Mouse (Mus musculus) adrenal gland, adult 8-10 months (tissue): ENCODE measurements around the gene Cnpy2. TPM values are rescaled to one million over a fixed set of nuclear protein-coding genes. Genes with fewer than 3 reads are reported as not detected.

Experiments used
- DNase-seq: peaks from one replicate; pipeline ENCODE4 v3.0.0; 2022
- total RNA-seq, 4 experiments: library from RNA; stranded (reverse); gene quantifications; 2 replicates each; pipeline ENCODE4 v1.2.4; 2022

Gene Cnpy2
- total RNA-seq, 4 experiments from 2014 or later: 172 to 202 (median 177) TPM

DNA sequence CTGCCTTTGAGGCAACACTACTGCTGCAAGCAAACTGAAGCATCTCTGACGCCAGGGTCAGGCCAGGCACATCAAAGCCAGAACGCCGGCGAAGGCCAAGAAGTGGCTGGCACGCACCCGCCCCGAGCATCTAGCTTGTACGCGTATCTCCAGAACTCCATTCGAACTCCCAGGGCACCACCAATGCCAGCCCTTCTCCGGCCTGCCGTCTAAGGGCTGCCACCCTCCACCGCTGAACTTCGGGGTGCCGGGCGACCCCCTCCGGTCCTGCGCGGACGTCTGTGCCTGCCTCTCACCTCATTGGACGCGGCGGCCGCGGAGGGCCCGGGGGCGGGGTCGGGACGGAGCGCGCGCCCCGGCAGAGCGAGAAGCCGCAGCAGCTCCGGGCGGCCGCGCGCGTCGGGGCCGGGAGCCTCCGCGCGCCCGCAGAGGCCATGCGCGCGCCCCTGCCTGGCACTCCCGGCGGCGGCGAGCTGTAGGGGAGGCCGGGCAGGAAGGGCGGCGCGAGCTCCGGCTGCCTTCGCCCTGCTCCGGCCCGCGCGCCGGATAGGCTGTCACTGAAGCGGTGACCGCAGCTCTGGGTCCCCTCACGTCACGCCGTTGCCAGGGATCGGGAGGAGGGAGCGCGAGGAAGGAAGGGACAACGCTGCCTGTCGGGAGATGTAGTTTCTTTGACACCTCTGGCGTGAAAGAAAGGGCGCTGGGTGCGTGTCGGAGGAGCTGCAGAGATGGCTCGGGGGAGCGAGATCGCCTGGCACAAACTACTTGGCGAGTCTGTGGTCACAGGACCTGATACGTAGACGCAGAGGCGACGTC is 46.4 kb downstream of the Cnpy2 start, which contains the start of gene Coq10a:
Gene Coq10a (minus strand): TSS at position 596 of the 816 bp plus-strand sequence.
- peak; percentile 92 for DNase-seq

DNA sequence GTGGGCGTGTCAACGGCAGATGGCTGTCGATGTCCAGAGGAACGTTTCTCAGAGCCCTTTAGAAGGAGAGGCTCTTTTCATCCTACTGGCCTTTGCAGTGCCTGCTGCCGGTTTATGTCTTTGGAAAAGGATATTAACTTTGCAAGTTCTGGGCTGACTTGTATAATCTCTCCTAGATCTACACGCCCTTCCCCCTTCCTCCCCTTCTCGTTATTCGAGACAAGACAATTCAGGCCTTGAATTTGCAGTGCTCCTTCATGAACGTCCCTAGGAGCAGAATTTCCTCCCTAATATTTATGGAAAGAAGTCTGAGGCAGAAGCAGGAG is 46.9 kb downstream of the Cnpy2 start:
- no peak for DNase-seq

DNA sequence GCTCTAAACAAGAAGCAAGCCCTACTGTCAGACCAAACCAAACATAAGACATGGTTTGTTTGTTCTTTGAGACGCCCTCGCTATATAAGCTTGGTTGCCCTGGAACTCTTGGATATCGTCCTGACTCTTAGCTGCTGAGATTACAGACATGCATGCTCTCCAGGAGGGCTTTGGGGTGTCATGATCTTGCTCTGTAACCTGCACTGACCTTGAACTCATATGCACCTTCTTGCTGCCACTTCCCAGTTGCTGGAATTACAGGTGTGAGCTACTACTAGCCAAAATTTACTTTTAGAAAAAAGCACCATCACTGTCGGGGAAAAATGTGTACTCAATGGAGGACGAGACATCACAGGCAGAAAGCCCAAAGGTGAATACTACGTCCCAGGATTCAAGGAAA is 47.3 kb downstream of the Cnpy2 start:
- DNase-seq: no peak

DNA sequence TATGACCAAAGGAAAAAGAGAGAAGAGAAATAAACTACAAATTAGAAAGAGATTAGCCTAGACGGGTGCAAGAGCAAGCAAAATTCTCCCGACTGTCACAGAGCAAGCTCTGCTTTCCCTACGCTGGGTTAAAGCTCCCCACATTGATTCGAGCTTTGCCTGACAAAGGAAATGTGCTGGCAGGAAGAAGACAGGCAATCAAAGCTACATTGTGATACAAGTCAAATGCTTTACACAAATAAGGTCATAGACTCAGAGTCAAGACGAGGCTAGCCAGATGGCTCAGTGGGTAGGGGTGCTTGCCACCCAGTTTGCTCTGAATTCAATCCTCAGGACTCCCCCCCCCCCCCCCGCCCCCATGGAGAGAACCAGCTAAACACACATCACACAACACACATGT is 47.8 kb downstream of the Cnpy2 start:
- no peak for DNase-seq

DNA sequence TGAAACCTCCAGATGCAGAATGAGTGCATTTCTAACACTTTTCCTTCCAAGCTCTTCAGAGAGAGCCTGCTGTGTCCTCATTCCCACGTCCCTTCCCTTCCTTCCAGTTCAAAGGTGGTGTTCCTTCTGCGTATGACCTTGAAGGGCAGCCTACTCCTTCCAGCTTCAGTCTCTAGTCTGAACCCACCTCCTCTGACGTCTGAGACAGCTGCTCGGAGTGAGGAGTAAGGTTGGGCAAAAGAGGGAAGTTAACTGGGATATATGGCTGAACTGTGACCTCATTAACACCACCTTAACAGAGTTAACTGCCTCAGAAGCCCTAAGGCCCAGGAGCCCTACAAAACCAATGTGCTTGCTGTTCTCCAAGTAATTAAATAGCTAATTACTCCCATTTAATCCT is 48.3 kb downstream of the Cnpy2 start:
- no peak for DNase-seq

DNA sequence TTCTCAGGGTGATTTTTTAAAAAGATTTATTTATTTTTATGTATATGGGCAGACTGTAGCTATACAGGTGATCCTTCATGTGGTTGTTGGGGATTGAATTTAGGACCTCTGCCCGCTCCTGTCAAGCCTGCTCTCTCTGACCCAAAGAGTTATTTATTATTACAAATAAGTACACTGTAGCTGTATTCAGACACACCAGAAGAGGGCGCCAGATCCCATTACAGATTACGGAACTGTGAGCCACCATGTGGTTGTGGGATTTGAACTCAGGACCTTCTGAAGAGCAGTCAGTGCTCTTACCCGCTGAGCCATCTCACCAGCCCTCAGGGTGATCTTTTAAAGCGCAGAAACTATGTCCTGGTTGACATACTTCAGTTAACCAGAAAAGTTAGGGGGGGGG is 49.9 kb downstream of the Cnpy2 start:
- DNase-seq: no peak

DNA sequence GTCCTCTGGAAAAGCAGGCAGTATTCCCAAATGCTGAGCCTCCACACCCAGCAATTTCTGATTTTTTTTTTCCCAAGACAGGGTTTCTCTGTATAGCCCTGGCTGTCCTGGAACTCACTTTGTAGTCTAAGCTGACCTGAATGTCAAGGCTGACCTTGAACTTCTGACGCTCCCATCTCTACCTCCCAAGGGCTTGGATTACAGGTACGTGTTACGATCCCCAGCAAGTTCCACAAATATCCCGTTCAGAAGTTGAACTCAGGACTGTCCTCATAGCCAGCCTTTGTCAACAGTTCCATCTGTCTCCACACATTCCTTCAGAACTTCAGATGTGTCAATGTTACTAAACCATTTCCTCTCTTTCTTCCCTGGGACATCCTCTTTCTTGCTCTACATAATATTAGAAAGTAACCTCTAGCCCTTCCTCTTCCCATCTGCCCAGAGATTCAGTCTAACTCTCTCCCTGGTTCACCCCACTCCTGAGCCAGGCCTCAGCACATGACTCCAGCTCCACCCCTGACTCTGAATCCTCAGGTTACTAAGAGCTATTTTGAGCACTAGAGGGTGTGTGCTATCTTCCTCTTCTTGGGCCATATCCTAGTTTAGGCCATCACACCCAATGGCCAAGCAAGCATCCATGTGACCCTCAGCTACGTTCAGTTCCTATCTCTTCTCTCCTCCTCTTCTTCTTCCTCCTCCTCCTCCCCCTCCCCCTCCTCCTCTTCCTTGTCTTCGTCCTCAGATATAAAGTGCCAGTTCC is 50.9 kb downstream of the Cnpy2 start:
- no peak for DNase-seq

DNA sequence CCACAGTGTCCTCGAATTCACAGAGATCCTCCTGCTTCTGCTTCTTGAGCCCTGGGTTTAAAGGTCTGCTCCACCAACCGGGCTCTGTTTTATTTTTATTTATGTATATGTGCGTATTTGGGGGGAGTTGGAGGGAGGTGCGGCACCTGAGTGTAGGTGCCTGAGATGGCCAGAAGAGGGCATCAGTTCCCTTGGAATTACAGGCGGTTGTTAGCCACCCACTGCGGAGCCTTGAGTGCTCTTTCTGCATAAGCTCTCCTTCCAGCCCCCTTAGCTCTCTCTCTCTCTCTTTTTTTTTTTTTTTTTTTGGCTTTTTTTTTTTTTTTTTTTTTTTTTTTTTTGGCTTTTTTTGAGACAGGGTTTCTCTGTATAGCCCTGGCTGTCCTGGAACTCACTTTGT is 52.1 kb downstream of the Cnpy2 start:
- no peak for DNase-seq

DNA sequence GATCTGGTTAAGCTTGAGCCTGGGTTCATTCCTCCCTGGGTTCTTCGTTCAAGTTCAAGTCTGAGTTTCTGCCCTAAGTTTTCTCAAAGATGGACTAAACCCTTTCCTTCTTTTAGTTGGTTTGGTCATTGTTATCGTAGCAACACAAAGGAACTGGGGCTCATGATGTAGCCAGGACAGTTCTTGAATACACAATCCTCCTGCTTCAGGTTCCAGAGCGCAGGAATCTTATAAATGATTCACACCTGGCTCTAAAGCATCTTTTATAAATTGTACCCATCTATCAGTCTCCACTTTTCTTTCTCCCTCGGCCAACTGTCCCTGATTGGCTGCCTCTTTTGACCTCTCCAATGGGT is 53.8 kb downstream of the Cnpy2 start:
- DNase-seq: no peak

DNA sequence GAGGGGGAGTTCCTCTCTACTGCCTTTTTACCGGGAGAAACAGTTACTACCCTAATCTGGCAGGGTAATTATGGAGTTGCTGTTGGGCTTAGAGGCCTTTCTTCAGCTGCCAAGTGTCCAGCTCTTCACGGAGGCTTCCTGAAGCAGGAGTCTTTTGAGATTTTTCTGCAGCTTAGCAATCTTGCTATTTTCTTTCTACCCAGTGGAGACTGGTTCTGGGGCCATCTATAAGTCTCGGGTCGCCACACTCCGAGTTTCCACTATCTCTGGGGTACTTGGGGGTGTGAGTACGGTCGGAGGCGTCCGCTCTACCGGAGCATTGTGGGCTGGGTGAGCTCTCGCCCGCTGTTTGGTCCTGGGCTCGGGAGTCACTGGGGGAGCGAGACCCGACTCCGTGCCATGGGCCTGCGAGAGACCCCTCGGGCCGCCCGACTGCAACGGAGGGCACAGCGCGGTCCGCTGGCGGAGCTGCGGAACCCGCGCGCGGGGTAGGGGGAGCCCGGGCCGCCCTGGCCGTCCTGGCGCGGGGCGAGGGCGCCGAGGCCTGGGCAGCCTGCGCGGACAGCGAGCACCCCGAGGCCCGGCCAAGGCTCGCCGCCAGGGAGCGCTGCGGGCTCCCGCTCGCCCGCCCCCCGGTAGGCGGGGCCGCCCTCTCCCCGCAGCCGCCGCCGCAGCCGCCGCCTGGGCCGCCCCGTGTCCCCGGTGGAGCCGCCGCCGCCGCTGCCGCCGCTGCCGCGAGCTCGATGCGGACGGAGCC is 54.4 kb downstream of the Cnpy2 start, which contains the start of gene Ankrd52:
Gene Ankrd52 (plus strand): TSS at position 661 of the 757 bp plus-strand sequence.
- DNase-seq: peak; percentile 69

Other genes with a start within 250 kb of the Cnpy2 start
- 1,000 to 10,000 TPM; 1,737 to 2,601 (median 2,176) TPM for gene Atp5b, start 239.2 kb upstream of the Cnpy2 start, total RNA-seq
- 10 to 100 TPM; 52.9 to 78.0 (median 62.7) TPM for gene Baz2a, start 230.9 kb upstream of the Cnpy2 start, total RNA-seq
- gene Rbms2, start 142.2 kb upstream of the Cnpy2 start, total RNA-seq: 100 to 1,000 TPM in 2 of 4 experiments, 10 to 100 TPM in 2; 83.6 to 110 (median 99.3) TPM
- 1 to 10 TPM; 2.5 to 4.2 (median 3.5) TPM for gene Gls2, start 128.0 kb upstream of the Cnpy2 start, total RNA-seq
- gene Spryd4, start 110.7 kb upstream of the Cnpy2 start, total RNA-seq: 10 to 100 TPM; 15.3 to 17.3 (median 16.9) TPM
- not detected for gene Mip, start 96.6 kb upstream of the Cnpy2 start, total RNA-seq
- 10 to 100 TPM in 2 of 4 experiments, 1 to 10 TPM in 2; 8.0 to 14.4 (median 11.1) TPM for gene Timeless, start 90.4 kb upstream of the Cnpy2 start, total RNA-seq
- gene Apon, start 68.4 kb upstream of the Cnpy2 start, total RNA-seq: under 1 TPM in 1 of 4 experiments, not detected in 3; 0.56 TPM
- 10 to 100 TPM in 2 of 4 experiments, 1 to 10 TPM in 2; 1.6 to 14.7 (median 6.9) TPM for gene Apof, start 53.8 kb upstream of the Cnpy2 start, total RNA-seq
- gene Stat2, start 51.9 kb upstream of the Cnpy2 start, total RNA-seq: 10 to 100 TPM; 46.9 to 69.7 (median 57.7) TPM
- under 1 TPM in 2 of 4 experiments, not detected in 2; 0.22 to 0.28 TPM for gene Il23a, start 23.7 kb upstream of the Cnpy2 start, total RNA-seq
- gene Pan2, start 19.1 kb upstream of the Cnpy2 start, total RNA-seq: 10 to 100 TPM; 17.5 to 35.4 (median 24.2) TPM
- gene Cs, start 15.3 kb downstream of the Cnpy2 start, total RNA-seq: 100 to 1,000 TPM; 197 to 297 (median 255) TPM
- 100 to 1,000 TPM in 2 of 4 experiments, 10 to 100 TPM in 2; 72.2 to 114 (median 86.6) TPM for gene Coq10a, start 46.5 kb downstream of the Cnpy2 start, total RNA-seq
- 10 to 100 TPM; 53.7 to 90.5 (median 68.1) TPM for gene Ankrd52, start 54.7 kb downstream of the Cnpy2 start, total RNA-seq
- gene Slc39a5, start 78.8 kb downstream of the Cnpy2 start, total RNA-seq: under 1 TPM in 2 of 4 experiments, not detected in 2; 0.24 to 0.40 TPM
- gene Nabp2, start 89.0 kb downstream of the Cnpy2 start, total RNA-seq: 10 to 100 TPM; 76.6 to 93.8 (median 86.8) TPM
- gene Rnf41, start 89.2 kb downstream of the Cnpy2 start, total RNA-seq: 10 to 100 TPM; 39.1 to 55.4 (median 50.8) TPM
- 100 to 1,000 TPM; 103 to 155 (median 127) TPM for gene Smarcc2, start 136.8 kb downstream of the Cnpy2 start, total RNA-seq
- 100 to 1,000 TPM; 760 to 841 (median 820) TPM for gene Myl6, start 171.7 kb downstream of the Cnpy2 start, total RNA-seq
- gene Myl6b, start 176.2 kb downstream of the Cnpy2 start, total RNA-seq: 10 to 100 TPM in 2 of 4 experiments, 1 to 10 TPM in 2; 4.8 to 11.6 (median 7.9) TPM
- 10 to 100 TPM; 22.8 to 44.9 (median 33.2) TPM for gene Esyt1, start 203.4 kb downstream of the Cnpy2 start, total RNA-seq
- 10 to 100 TPM; 12.9 to 15.0 (median 13.6) TPM for gene Zc3h10, start 225.3 kb downstream of the Cnpy2 start, total RNA-seq
- gene Rpl41, start 226.8 kb downstream of the Cnpy2 start, total RNA-seq: 1,000 to 10,000 TPM; 2,263 to 2,673 (median 2,524) TPM
- gene Pa2g4, start 243.5 kb downstream of the Cnpy2 start, total RNA-seq: 10 to 100 TPM; 67.4 to 77.6 (median 70.5) TPM